Mouse (Mus musculus) stomach, embryonic 14.5 days (tissue): ENCODE measurements around the gene Gm20807. TPM values are rescaled to one million over a fixed set of nuclear protein-coding genes. Genes with fewer than 3 reads are reported as not detected.
"Not testable (repeated sequence)": the region's sequence is repeated elsewhere in the genome, so short reads cannot be mapped to it uniquely, and the experiment has no call there.

Experiments used
- ATAC-seq: fragments of 200-750 bp; cut with Nextera tagmentation; 2 replicates; pipeline ENCODE4 v1.8.0; 2017; ENCODE audit warnings: low read depth, moderate TSS enrichment; ENCODE audit not compliant: insufficient number of reproducible peaks, insufficient read depth, low FRiP score
- H3K27ac ChIP-seq: fragments of 300-500 bp; sonication (generic); 2 replicates; pipeline ENCODE4 v1.5.1; 2014; ENCODE audit warnings: mild to moderate bottlenecking, low read length, moderate library complexity, mixed read lengths
- H3K27me3 ChIP-seq: fragments of 300-500 bp; sonication (generic); 2 replicates; pipeline ENCODE4 v1.6.1; 2014; ENCODE audit warnings: low read length, control low read depth, mixed read lengths; ENCODE audit not compliant: control insufficient read depth, insufficient read depth
- H3K36me3 ChIP-seq: fragments of 300-500 bp; sonication (generic); 2 replicates; pipeline ENCODE4 v1.6.1; 2014; ENCODE audit warnings: mild to moderate bottlenecking, control low read depth, low read length, moderate library complexity, mixed read lengths; ENCODE audit not compliant: control insufficient read depth, insufficient read depth
- H3K4me1 ChIP-seq: fragments of 300-500 bp; sonication (generic); 2 replicates; pipeline ENCODE4 v1.6.1; 2014; ENCODE audit warnings: low read length, control low read depth, mixed read lengths; ENCODE audit not compliant: control insufficient read depth, insufficient read depth
- H3K4me2 ChIP-seq: fragments of 300-500 bp; sonication (generic); replicated peaks from 2 replicates; pipeline ENCODE4 v1.6.1; 2014; ENCODE audit warnings: low read depth, low read length, control low read depth
- H3K4me3 ChIP-seq: fragments of 300-500 bp; sonication (generic); 2 replicates; pipeline ENCODE4 v1.5.1; 2014; ENCODE audit warnings: low read depth, low read length, control low read depth
- H3K9ac ChIP-seq: fragments of 300-500 bp; sonication (generic); replicated peaks from 2 replicates; pipeline ENCODE4 v1.6.1; 2014; ENCODE audit warnings: low read depth, mild to moderate bottlenecking, control low read depth, low read length, moderate library complexity, mixed read lengths
- H3K9me3 ChIP-seq: fragments of 300-500 bp; sonication (generic); 2 replicates; pipeline ENCODE4 v1.6.1; 2016; ENCODE audit warnings: low read depth, low read length, control low read depth; ENCODE audit not compliant: control insufficient read depth
- polyA plus RNA-seq: library from polyadenylated mRNA; unstranded; fragments of >200 nt; fragmentation: Nextera tagmentation; extraction: Ambion mirVana; gene quantifications from 2 replicates; pipeline ENCODE4 v1.2.1, GENCODE M21; 2014

Gm20807 gene
- not detected in 2 replicates for polyA plus RNA-seq

- not testable (repeated sequence) for H3K4me1 ChIP-seq, H3K36me3 ChIP-seq, H3K9me3 ChIP-seq, H3K4me2 ChIP-seq, H3K9ac ChIP-seq, ATAC-seq, H3K27ac ChIP-seq, H3K27me3 ChIP-seq, H3K4me3 ChIP-seq
Measured at GRCm38 (mm10) chrY:13042591-13042990, at the start of gene Gm20807. TSS of gene Gm20807 (plus strand) at chrY:13042891.

Other genes with a start within 250 kb of the Gm20807 start
- not detected in 2 replicates for gene Gm21891, start 90.6 kb downstream of the Gm20807 start, polyA plus RNA-seq
- not detected in 2 replicates for gene Gm21425, start 119.1 kb downstream of the Gm20807 start, polyA plus RNA-seq
- gene Gm21828, start 181.0 kb downstream of the Gm20807 start, polyA plus RNA-seq = not detected in 2 replicates
- gene Gm21440, start 209.5 kb downstream of the Gm20807 start, polyA plus RNA-seq = not detected in 2 replicates
- gene Gm21454, start 209.6 kb downstream of the Gm20807 start, polyA plus RNA-seq = not detected in 2 replicates